Mouse (Mus musculus): ENCODE results near the gene Card11. TPM values are rescaled to one million over a fixed set of nuclear protein-coding genes. Genes with fewer than 3 reads are reported as not detected.

Gene Card11
- polyA plus RNA-seq, 1 experiment from 2014 or later = 0.74 TPM

GRCm38 (mm10) chr5:140853723-140854122 is 146.7 kb downstream of the Card11 start:
- ATAC-seq (ENCODE audit: low read depth) = 0 out of 2 replicates have a peak, but pooled peaks have one; percentile 23
- H3K4me3 ChIP-seq (ENCODE audit: low read length) = no peak overlapping the region
- no peak overlapping the region for H3K4me2 ChIP-seq (ENCODE audit: low read depth, low read length)
- H3K9me3 ChIP-seq (ENCODE audit: control insufficient read depth, low read length) = peaks cover 6% of the 10 kb centered on the region; the same call in 1 of the 2 replicates
- 50% methylated on average over 5 of the region's 5 CpGs for WGBS
- no peak overlapping the region for H3K27ac ChIP-seq (ENCODE audit: low read length)
- no peaks in the 10 kb centered on the region for H3K36me3 ChIP-seq (ENCODE audit: control insufficient read depth, insufficient read depth, low read length)
- no peak overlapping the region for H3K9ac ChIP-seq (ENCODE audit: low read length)
- H3K4me1 ChIP-seq (replicated peaks; ENCODE audit: control insufficient read depth, insufficient read depth, low read length) = peaks cover 4% of the 10 kb centered on the region; the same call in 1 of the 2 replicates
- H3K27me3 ChIP-seq (ENCODE audit: control insufficient read depth, insufficient read depth, low read depth, low read length) = no peaks in the 10 kb centered on the region

DNA sequence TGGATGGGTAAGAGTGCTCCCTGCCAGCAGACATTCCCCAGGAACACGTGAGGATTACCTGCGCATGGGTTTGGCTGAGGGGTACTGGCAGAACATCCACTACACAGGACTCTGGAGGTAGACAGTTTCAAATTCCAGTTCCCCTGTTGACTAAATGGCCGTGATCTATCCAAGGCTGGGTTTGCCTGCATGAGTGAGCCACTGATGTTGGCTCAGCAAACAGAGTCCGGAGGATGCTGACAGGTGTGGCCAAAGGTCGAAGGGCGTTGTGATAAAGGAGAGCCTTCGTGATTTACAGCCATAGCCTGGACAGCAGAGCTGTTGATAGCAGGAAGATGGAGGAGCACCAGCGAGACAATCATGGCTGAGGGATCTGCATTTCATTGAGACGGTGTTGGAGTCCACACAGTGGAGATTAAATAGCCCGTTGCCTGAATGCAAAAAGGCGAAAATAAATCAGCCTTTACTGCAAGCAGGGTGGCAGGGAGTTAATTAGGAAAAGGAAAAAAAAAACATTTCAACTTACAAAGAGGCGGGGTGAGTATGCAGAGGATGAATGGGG is 147.9 kb downstream of the Card11 start:
- 42% methylated on average over 12 of the region's 12 CpGs for WGBS
- Histone ChIP-seq H3K9me3 (ENCODE audit: control insufficient read depth, low read length) (peaks cover 6% of the 10 kb centered on the region; the same call in 1 of the 2 replicates), H3K4me1 (replicated peaks; ENCODE audit: control insufficient read depth, insufficient read depth, low read length) (peaks cover 4% of the 10 kb centered on the region; the same call in 1 of the 2 replicates), H3K4me2 (ENCODE audit: low read depth, low read length) (no peak overlapping the region), H3K36me3 (ENCODE audit: control insufficient read depth, insufficient read depth, low read length) (no peaks in the 10 kb centered on the region), H3K27me3 (ENCODE audit: control insufficient read depth, insufficient read depth, low read depth, low read length) (no peaks in the 10 kb centered on the region), H3K9ac (ENCODE audit: low read length) (no peak overlapping the region), H3K4me3 (ENCODE audit: low read length) (no peak overlapping the region), H3K27ac (ENCODE audit: low read length) (no peak overlapping the region)
- no peak for ATAC-seq (ENCODE audit: low read depth)

- H3K4me2 ChIP-seq (ENCODE audit: low read depth, low read length) = no peak overlapping the region
- H3K27ac ChIP-seq (ENCODE audit: low read length) = no peak overlapping the region
- no peaks in the 10 kb centered on the region for H3K4me1 ChIP-seq (replicated peaks; ENCODE audit: control insufficient read depth, insufficient read depth, low read length)
- peaks cover 6% of the 10 kb centered on the region; the same call in 1 of the 2 replicates for H3K9me3 ChIP-seq (ENCODE audit: control insufficient read depth, low read length)
- 10% methylated on average over 5 of the region's 5 CpGs for WGBS
- H3K9ac ChIP-seq (ENCODE audit: low read length) = no peak overlapping the region
- no peaks in the 10 kb centered on the region for H3K27me3 ChIP-seq (ENCODE audit: control insufficient read depth, insufficient read depth, low read depth, low read length)
- 0 out of 2 replicates have a peak, but pooled peaks have one; percentile 36 for ATAC-seq (ENCODE audit: low read depth)
- no peak overlapping the region for H3K4me3 ChIP-seq (ENCODE audit: low read length)
- no peaks in the 10 kb centered on the region for H3K36me3 ChIP-seq (ENCODE audit: control insufficient read depth, insufficient read depth, low read length)
Measured at GRCm38 (mm10) chr5:140847300-140847729, 153.1 kb downstream of the Card11 start.

DNA sequence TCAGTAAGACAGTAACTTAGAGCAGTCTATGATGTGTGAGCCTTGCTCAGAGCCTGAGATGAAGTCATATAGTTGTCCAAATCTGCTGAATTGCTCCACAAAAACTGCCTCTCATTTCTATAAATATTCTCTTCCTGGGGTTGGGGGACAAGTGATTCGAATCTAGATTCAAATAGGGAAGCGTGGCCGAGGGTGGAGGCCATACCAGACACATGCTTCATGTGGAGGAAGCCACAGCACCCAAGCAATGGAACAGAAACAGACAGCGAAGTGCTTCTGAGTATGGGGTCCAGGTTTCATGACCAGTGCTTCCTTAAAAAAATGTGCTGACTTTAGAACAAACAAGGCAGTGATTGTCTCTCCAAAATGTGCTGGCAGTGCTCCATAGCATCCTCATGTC is 158.4 kb downstream of the Card11 start:
- Histone ChIP-seq H3K4me1 (replicated peaks; ENCODE audit: control insufficient read depth, insufficient read depth, low read length) (no peaks in the 10 kb centered on the region), H3K4me3 (ENCODE audit: low read length) (no peak overlapping the region), H3K36me3 (ENCODE audit: control insufficient read depth, insufficient read depth, low read length) (no peaks in the 10 kb centered on the region), H3K27ac (ENCODE audit: low read length) (no peak overlapping the region), H3K4me2 (ENCODE audit: low read depth, low read length) (no peak overlapping the region), H3K27me3 (ENCODE audit: control insufficient read depth, insufficient read depth, low read depth, low read length) (no peaks in the 10 kb centered on the region), H3K9ac (ENCODE audit: low read length) (no peak overlapping the region), H3K9me3 (ENCODE audit: control insufficient read depth, low read length) (no peaks in the 10 kb centered on the region)
- ATAC-seq (ENCODE audit: low read depth) = no peak
- WGBS = 75% methylated on average over 4 of the region's 4 CpGs

GRCm38 (mm10) chr5:140831064-140831431 is 169.3 kb downstream of the Card11 start:
- Histone ChIP-seq H3K4me3 (ENCODE audit: low read length) (peak overlapping the region; percentile 42), H3K4me1 (replicated peaks; ENCODE audit: control insufficient read depth, insufficient read depth, low read length) (peaks cover 28% of the 10 kb centered on the region), H3K27ac (ENCODE audit: low read length) (no peak overlapping the region; the same call in 1 of the 2 replicates), H3K9me3 (ENCODE audit: control insufficient read depth, low read length) (no peaks in the 10 kb centered on the region), H3K4me2 (ENCODE audit: low read depth, low read length) (peak overlapping the region; percentile 67), H3K9ac (ENCODE audit: low read length) (no peak overlapping the region; the same call in 1 of the 2 replicates), H3K27me3 (ENCODE audit: control insufficient read depth, insufficient read depth, low read depth, low read length) (no peaks in the 10 kb centered on the region), H3K36me3 (ENCODE audit: control insufficient read depth, insufficient read depth, low read length) (no peaks in the 10 kb centered on the region)
- ATAC-seq (ENCODE audit: low read depth) = no peak
- WGBS = 70% methylated on average over 8 of the region's 8 CpGs

GRCm38 (mm10) chr5:140830314-140831063 is 169.9 kb downstream of the Card11 start, which contains the start of gene Gna12:
Gene Gna12 (minus strand): TSS chr5:140830431.
- Histone ChIP-seq H3K27ac (ENCODE audit: low read length) (peak within 1 kb of the TSS; percentile 70), H3K4me2 (ENCODE audit: low read depth, low read length) (peak within 1 kb of the TSS; percentile 86), H3K9ac (ENCODE audit: low read length) (peak within 1 kb of the TSS; percentile 85), H3K4me3 (ENCODE audit: low read length) (peak within 1 kb of the TSS; percentile 90), H3K27me3 (ENCODE audit: control insufficient read depth, insufficient read depth, low read depth, low read length) (no peaks in the 10 kb centered on the region), H3K9me3 (ENCODE audit: control insufficient read depth, low read length) (no peaks in the 10 kb centered on the region), H3K36me3 (ENCODE audit: control insufficient read depth, insufficient read depth, low read length) (no peaks in the 10 kb centered on the region), H3K4me1 (replicated peaks; ENCODE audit: control insufficient read depth, insufficient read depth, low read length) (peaks cover 28% of the 10 kb centered on the region)
- ATAC-seq (ENCODE audit: low read depth) = peak; percentile 99
- whole genome bisulfite sequencing = under 1% methylated on average over 40 of the region's 49 CpGs

- ATAC-seq (ENCODE audit: low read depth) = no peak; the same call in 1 of the 2 replicates
- Histone ChIP-seq H3K9ac (ENCODE audit: low read length) (peak overlapping the region; percentile 85), H3K27me3 (ENCODE audit: control insufficient read depth, insufficient read depth, low read depth, low read length) (no peaks in the 10 kb centered on the region), H3K4me1 (replicated peaks; ENCODE audit: control insufficient read depth, insufficient read depth, low read length) (peaks cover 28% of the 10 kb centered on the region), H3K36me3 (ENCODE audit: control insufficient read depth, insufficient read depth, low read length) (0 out of 2 replicates have a peak, but pooled peaks cover 2% of the 10 kb centered on the region), H3K9me3 (ENCODE audit: control insufficient read depth, low read length) (no peaks in the 10 kb centered on the region), H3K4me3 (ENCODE audit: low read length) (peak overlapping the region; percentile 90), H3K4me2 (ENCODE audit: low read depth, low read length) (peak overlapping the region; percentile 86), H3K27ac (ENCODE audit: low read length) (peak overlapping the region; percentile 70)
- 0% methylated on average over 31 of the region's 58 CpGs for WGBS
Measured at GRCm38 (mm10) chr5:140829911-140830294, 170.5 kb downstream of the Card11 start.

GRCm38 (mm10) chr5:140829081-140829910 is 171.1 kb downstream of the Card11 start:
- Histone ChIP-seq H3K4me2 (ENCODE audit: low read depth, low read length) (peak overlapping the region; percentile 86), H3K27ac (ENCODE audit: low read length) (peak overlapping the region; percentile 70), H3K9me3 (ENCODE audit: control insufficient read depth, low read length) (no peaks in the 10 kb centered on the region), H3K27me3 (ENCODE audit: control insufficient read depth, insufficient read depth, low read depth, low read length) (no peaks in the 10 kb centered on the region), H3K4me1 (replicated peaks; ENCODE audit: control insufficient read depth, insufficient read depth, low read length) (peaks cover 31% of the 10 kb centered on the region), H3K36me3 (ENCODE audit: control insufficient read depth, insufficient read depth, low read length) (peaks cover 2% of the 10 kb centered on the region; the same call in 1 of the 2 replicates), H3K9ac (ENCODE audit: low read length) (peak overlapping the region; percentile 85), H3K4me3 (ENCODE audit: low read length) (peak overlapping the region; percentile 90)
- 32% methylated on average over 16 of the region's 18 CpGs for WGBS
- peak; percentile 0; the same call in 1 of the 2 replicates for ATAC-seq (ENCODE audit: low read depth)

All from lung, embryonic 16.5 days (tissue).